Comparison of ENCODE assay signal across 8 mouse cellular contexts in genomic region chrX:48409611-48410387, GRCm38 (mm10). TPM values are rescaled to one million over a fixed set of nuclear protein-coding genes. Genes with fewer than 3 reads are reported as not detected.
A peak's percentile ranks its signal among the peaks of the same experiment; 100 is the strongest.
DNase-seq lines count a peak whose midpoint lies in the region; ATAC-seq and TF ChIP-seq lines count a peak whose summit lies in the region.

No protein-coding gene starts in this region.

- no peaks in the 10 kb centered on the region for H3K27me3 ChIP-seq in embryonic facial prominence, embryonic 15.5 days
- H3K27me3 ChIP-seq in heart, embryonic 10.5 days (ENCODE audit: insufficient read depth, poor library complexity, severe bottlenecking), result no peaks in the 10 kb centered on the region; the same call in 1 of the 2 replicates
- H3K27me3 ChIP-seq in kidney, embryonic 14.5 days (ENCODE audit: control insufficient read depth, insufficient read depth, low read length), result no peaks in the 10 kb centered on the region
- H3K27me3 ChIP-seq in limb, embryonic 14.5 days (ENCODE audit: control insufficient read depth, insufficient read depth, low read length), result no peaks in the 10 kb centered on the region
- no peaks in the 10 kb centered on the region for H3K27me3 ChIP-seq in midbrain, embryonic 16.5 days (ENCODE audit: control insufficient read depth, insufficient read depth, low read depth, low read length)
- H3K27me3 ChIP-seq in spleen, adult 2 months (ENCODE audit: control insufficient read depth, insufficient read depth, low read length), result no peaks in the 10 kb centered on the region

- 13% methylated on average over 36 of the region's 36 CpGs for WGBS in embryonic facial prominence, embryonic 15.5 days
- WGBS in heart, embryonic 10.5 days, result 14% methylated on average over 36 of the region's 36 CpGs
- 16% methylated on average over 36 of the region's 36 CpGs for WGBS in kidney, embryonic 14.5 days
- WGBS in limb, embryonic 14.5 days, result 20% methylated on average over 27 of the region's 36 CpGs
- WGBS in midbrain, embryonic 16.5 days, result 15% methylated on average over 34 of the region's 36 CpGs
- 22% methylated on average over 35 of the region's 36 CpGs for WGBS in spleen, adult 2 months

- 0 out of 2 replicates have a peak overlapping the region, but pooled peaks have one; percentile 21 for H3K27ac ChIP-seq in bone marrow macrophage, adult 2 months (ENCODE audit: insufficient read depth, low read depth, low read length)
- H3K27ac ChIP-seq in embryonic facial prominence, embryonic 15.5 days (replicated peaks), result no peak overlapping the region
- peak overlapping the region; percentile 56 for H3K27ac ChIP-seq in heart, embryonic 10.5 days
- H3K27ac ChIP-seq in kidney, embryonic 14.5 days (ENCODE audit: low read depth, low read length), result no peak overlapping the region
- no peak overlapping the region for H3K27ac ChIP-seq in limb, embryonic 14.5 days (replicated peaks; ENCODE audit: low read depth, low read length)
- H3K27ac ChIP-seq in midbrain, embryonic 16.5 days (ENCODE audit: low read length), result no peak overlapping the region
- no peak overlapping the region for H3K27ac ChIP-seq in spleen, adult 2 months (ENCODE audit: insufficient read depth, low read length)

- peak; percentile 77 for DNase-seq in 416B (ENCODE audit: low read depth)
- DNase-seq in heart, embryonic 10.5 days (ENCODE audit: low spot score), result peak; percentile 93
- peak; percentile 63 for DNase-seq in limb, embryonic 14.5 days (ENCODE audit: low spot score)
- DNase-seq in spleen, adult 2 months (ENCODE audit: low read depth in 1 of 2, low spot score in 2 of 2), result peak in 1 of 2 experiments; percentile 80

- peak; percentile 85 for ATAC-seq in embryonic facial prominence, embryonic 15.5 days (ENCODE audit: insufficient number of reproducible peaks, low FRiP score, low TSS enrichment, low read depth)
- ATAC-seq in kidney, embryonic 14.5 days (ENCODE audit: low FRiP score, low TSS enrichment), result peak; percentile 91
- peak; percentile 90 for ATAC-seq in limb, embryonic 14.5 days (ENCODE audit: low FRiP score, low read depth)
- ATAC-seq in midbrain, embryonic 16.5 days, result peak; percentile 90

- peaks cover 6% of the 10 kb centered on the region for H3K4me1 ChIP-seq in bone marrow macrophage, adult 2 months (ENCODE audit: control insufficient read depth, insufficient read depth, low read length)
- peaks cover 4% of the 10 kb centered on the region; the same call in 1 of the 2 replicates for H3K4me1 ChIP-seq in embryonic facial prominence, embryonic 15.5 days
- 0 out of 2 replicates have a peak, but pooled peaks cover 4% of the 10 kb centered on the region for H3K4me1 ChIP-seq in heart, embryonic 10.5 days
- no peaks in the 10 kb centered on the region for H3K4me1 ChIP-seq in kidney, embryonic 14.5 days (ENCODE audit: control insufficient read depth, insufficient read depth, low read length)
- no peaks in the 10 kb centered on the region for H3K4me1 ChIP-seq in limb, embryonic 14.5 days (ENCODE audit: control insufficient read depth, insufficient read depth, low read length)
- no peaks in the 10 kb centered on the region for H3K4me1 ChIP-seq in midbrain, embryonic 16.5 days (ENCODE audit: control insufficient read depth, insufficient read depth, low read length)
- peaks cover 2% of the 10 kb centered on the region; the same call in 1 of the 2 replicates for H3K4me1 ChIP-seq in spleen, adult 2 months (ENCODE audit: control insufficient read depth, insufficient read depth, insufficient read length)

- TF ChIP-seq CTCF in bone marrow macrophage, adult 2 months (IDR thresholded peaks at IDR 0.05; ENCODE audit: low read depth, low read length), result peak; percentile 13; the same call in 1 of the 2 replicates
- TF ChIP-seq CTCF in spleen, adult 2 months (IDR thresholded peaks at IDR 0.05; ENCODE audit: extremely low read depth, insufficient read depth, insufficient read length, insufficient replicate concordance), result peak; percentile 86

- H3K9ac ChIP-seq in embryonic facial prominence, embryonic 15.5 days, result no peak overlapping the region
- no peak overlapping the region for H3K9ac ChIP-seq in kidney, embryonic 14.5 days (ENCODE audit: low read depth, low read length)
- peak overlapping the region; percentile 16; the same call in 1 of the 2 replicates for H3K9ac ChIP-seq in limb, embryonic 14.5 days (ENCODE audit: low read depth, low read length, severe bottlenecking)
- H3K9ac ChIP-seq in midbrain, embryonic 16.5 days (ENCODE audit: low read depth, low read length), result no peak overlapping the region

- peak overlapping the region; percentile 55 for H3K4me2 ChIP-seq in embryonic facial prominence, embryonic 15.5 days (replicated peaks)
- peak overlapping the region; percentile 39 for H3K4me2 ChIP-seq in kidney, embryonic 14.5 days (replicated peaks; ENCODE audit: low read depth, low read length)
- H3K4me2 ChIP-seq in limb, embryonic 14.5 days (replicated peaks; ENCODE audit: low read depth, low read length, severe bottlenecking), result peak overlapping the region; percentile 49
- H3K4me2 ChIP-seq in midbrain, embryonic 16.5 days (ENCODE audit: low read length), result peak overlapping the region; percentile 41

- H3K9me3 ChIP-seq in embryonic facial prominence, embryonic 15.5 days (replicated peaks), result no peaks in the 10 kb centered on the region
- H3K9me3 ChIP-seq in heart, embryonic 10.5 days, result no peaks in the 10 kb centered on the region
- no peaks in the 10 kb centered on the region for H3K9me3 ChIP-seq in kidney, embryonic 14.5 days (ENCODE audit: control insufficient read depth, low read length)
- H3K9me3 ChIP-seq in limb, embryonic 14.5 days (ENCODE audit: control insufficient read depth, low read length), result no peaks in the 10 kb centered on the region
- H3K9me3 ChIP-seq in midbrain, embryonic 16.5 days (replicated peaks; ENCODE audit: control insufficient read depth, low read length, poor library complexity, severe bottlenecking), result no peaks in the 10 kb centered on the region

- TF ChIP-seq POLR2A in bone marrow macrophage, adult 2 months (IDR thresholded peaks at IDR 0.05; ENCODE audit: borderline replicate concordance, low read depth, low read length), result no peak
- TF ChIP-seq POLR2A in limb, embryonic 14.5 days (IDR thresholded peaks at IDR 0.05; ENCODE audit: borderline replicate concordance, extremely low read depth, insufficient read depth, insufficient read length), result no peak
- no peak for TF ChIP-seq POLR2A in spleen, adult 2 months (IDR thresholded peaks at IDR 0.05; ENCODE audit: low read depth, low read length)

- no peaks in the 10 kb centered on the region for H3K36me3 ChIP-seq in embryonic facial prominence, embryonic 15.5 days
- peaks cover 18% of the 10 kb centered on the region for H3K36me3 ChIP-seq in heart, embryonic 10.5 days
- peaks cover 9% of the 10 kb centered on the region; the same call in 1 of the 2 replicates for H3K36me3 ChIP-seq in kidney, embryonic 14.5 days (ENCODE audit: control insufficient read depth, insufficient read depth, low read length)
- 0 out of 2 replicates have a peak, but pooled peaks cover 3% of the 10 kb centered on the region for H3K36me3 ChIP-seq in limb, embryonic 14.5 days (ENCODE audit: control insufficient read depth, insufficient read depth, low read length)
- H3K36me3 ChIP-seq in midbrain, embryonic 16.5 days (ENCODE audit: control insufficient read depth, insufficient read depth, low read length), result no peaks in the 10 kb centered on the region
- peaks cover 5% of the 10 kb centered on the region; the same call in 1 of the 2 replicates for H3K36me3 ChIP-seq in spleen, adult 2 months (ENCODE audit: control insufficient read depth, insufficient read depth, low read length)

- peak overlapping the region; percentile 72 for H3K4me3 ChIP-seq in bone marrow macrophage, adult 2 months (ENCODE audit: insufficient read depth, low read length)
- H3K4me3 ChIP-seq in embryonic facial prominence, embryonic 15.5 days (replicated peaks), result peak overlapping the region; percentile 50
- peak overlapping the region; percentile 51 for H3K4me3 ChIP-seq in heart, embryonic 10.5 days
- peak overlapping the region; percentile 40 for H3K4me3 ChIP-seq in kidney, embryonic 14.5 days (ENCODE audit: low read length)
- peak overlapping the region; percentile 41 for H3K4me3 ChIP-seq in limb, embryonic 14.5 days (replicated peaks; ENCODE audit: low read length)
- peak overlapping the region; percentile 43 for H3K4me3 ChIP-seq in midbrain, embryonic 16.5 days (ENCODE audit: low read depth, low read length)
- H3K4me3 ChIP-seq in spleen, adult 2 months (ENCODE audit: extremely low read depth, insufficient read depth, insufficient read length), result peak overlapping the region; percentile 62

RNA-seq across cellular contexts. Expression of gene Elf4, which starts 53.1 kb away (rescaled TPM):
- 46.8 and 49.2 TPM in 2 replicates for polyA plus RNA-seq in bone marrow macrophage, adult 2 months (2012; ENCODE audit: insufficient read depth, insufficient read length, missing spikeins)
- 6.5 and 7.3 TPM in 2 replicates for polyA plus RNA-seq in embryonic facial prominence, embryonic 15.5 days (2015; fragmentation: Nextera tagmentation; extraction: Ambion mirVana)
- 9.9 and 15.7 TPM in 2 replicates for polyA plus RNA-seq in heart, embryonic 10.5 days (2016; fragmentation: Nextera tagmentation; extraction: Ambion mirVana)
- 4.1 and 8.3 TPM in 2 replicates for polyA plus RNA-seq in kidney, embryonic 14.5 days (2014; fragmentation: Nextera tagmentation; extraction: Ambion mirVana)
- polyA plus RNA-seq in limb, embryonic 14.5 days (2012; rRNA removed), result 24.3 and 29.6 TPM in 2 replicates
- 11.1 and 12.0 TPM in 2 replicates for polyA plus RNA-seq in limb, embryonic 14.5 days (2014; fragmentation: Nextera tagmentation; extraction: Ambion mirVana)
- polyA plus RNA-seq in midbrain, embryonic 16.5 days (2015; fragmentation: Nextera tagmentation; extraction: Ambion mirVana), result 0.46 and 0.70 TPM in 2 replicates
- 42.0 and 46.3 TPM in 2 replicates for polyA plus RNA-seq in spleen, adult 2 months (2012; rRNA removed)

Comparison
In these comparisons a context has a peak if more than half of its experiments do, and no peak if none do; other contexts are left out.
1. H3K27ac ChIP-seq: peak in bone marrow macrophage, adult 2 months (single experiment) and heart, embryonic 10.5 days (single experiment); none in embryonic facial prominence, embryonic 15.5 days (single experiment), kidney, embryonic 14.5 days (single experiment), limb, embryonic 14.5 days (single experiment), midbrain, embryonic 16.5 days (single experiment) and spleen, adult 2 months (single experiment).
2. Peak in every context shown above with its lines, with median percentiles within 50 percentile points of each other: H3K4me3 ChIP-seq, ATAC-seq and H3K4me2 ChIP-seq.